22 mouse cellular contexts compared by ENCODE assay signal in genomic region chr10:90897894-90898293, GRCm38 (mm10).
DNase-seq lines count a peak whose midpoint lies in the region; ATAC-seq lines count a peak whose summit lies in the region.
"Had no signal": no experiment of that assay in that cellular context is flagged by ENCODE, and none has a peak within 500 bp of the region (broad histone marks: within the 10 kb centered on the region; RNA-seq: fewer than 3 reads in every experiment).

No protein-coding gene starts in this region.

- no peaks in the 10 kb centered on the region for H3K27me3 ChIP-seq in heart, embryonic 10.5 days (ENCODE audit: insufficient read depth, poor library complexity, severe bottlenecking)
- H3K27me3 ChIP-seq in kidney, embryonic 15.5 days: no peaks in the 10 kb centered on the region
- H3K27me3 ChIP-seq: CH12.LX; forebrain, embryonic 13.5 days; heart, embryonic 15.5 days; hindbrain, embryonic 13.5 days had no signal

- no peaks in the 10 kb centered on the region for H3K36me3 ChIP-seq in heart, embryonic 10.5 days
- no peaks in the 10 kb centered on the region for H3K36me3 ChIP-seq in kidney, embryonic 15.5 days
- H3K36me3 ChIP-seq: embryonic facial prominence, embryonic 10.5 days; heart, embryonic 15.5 days had no signal

- 51% methylated on average over 3 of the region's 3 CpGs for whole genome bisulfite sequencing in heart, embryonic 10.5 days
- 48% methylated on average over 3 of the region's 3 CpGs for WGBS in kidney, embryonic 15.5 days

- ATAC-seq in kidney, embryonic 15.5 days (replicated peaks; ENCODE audit: low FRiP score): 0 out of 2 replicates have a peak, but pooled peaks have one; percentile 46
- ATAC-seq: activated CD4-positive, CD25-positive, alpha-beta regulatory T cell, adult 4 months; forebrain, embryonic 13.5 days; forebrain, postnatal 0 days; hindbrain, postnatal 0 days; Patski had no signal

- no peaks in the 10 kb centered on the region for H3K9me3 ChIP-seq in heart, embryonic 10.5 days
- no peaks in the 10 kb centered on the region for H3K9me3 ChIP-seq in kidney, embryonic 15.5 days (replicated peaks)
- H3K9me3 ChIP-seq: embryonic facial prominence, embryonic 10.5 days; forebrain, embryonic 13.5 days; heart, embryonic 15.5 days; hindbrain, embryonic 13.5 days had no signal

- peak; percentile 86 for DNase-seq in heart, adult 11 months
- DNase-seq in heart, embryonic 10.5 days (ENCODE audit: low spot score): no peak
- DNase-seq in kidney, postnatal 4 days: no peak
- peak; percentile 36 for DNase-seq in layer of hippocampus, adult 9-11 months
- DNase-seq in layer of hippocampus, postnatal 14 days (ENCODE audit: low spot score in 2 of 2): no peak
- DNase-seq in heart, postnatal 25 days (ENCODE audit: low spot score): peak; percentile 3
- DNase-seq in lung, postnatal 4 days: no peak
- DNase-seq: adrenal gland, postnatal 14 days; cerebellum, adult 18-20 months; cerebellum, postnatal 10 days; forebrain, postnatal 0 days; gastrocnemius, postnatal 36 days had no signal

- intact Hi-C loops in heart, postnatal 25 days (cut with DNase I): no loop called here

- no peak overlapping the region for H3K4me3 ChIP-seq in heart, embryonic 10.5 days
- no peak overlapping the region for H3K4me3 ChIP-seq in kidney, embryonic 15.5 days (replicated peaks)
- H3K4me3 ChIP-seq: embryonic facial prominence, embryonic 10.5 days; forebrain, embryonic 13.5 days; heart, adult 2 months; heart, embryonic 15.5 days; hindbrain, embryonic 13.5 days had no signal

- H3K4me2 ChIP-seq in kidney, embryonic 15.5 days: no peak overlapping the region
- H3K4me2 ChIP-seq: forebrain, embryonic 13.5 days; heart, embryonic 15.5 days; hindbrain, embryonic 13.5 days had no signal

- H3K9ac ChIP-seq in kidney, embryonic 15.5 days: no peak overlapping the region
- H3K9ac ChIP-seq: forebrain, embryonic 13.5 days; forebrain, postnatal 0 days; heart, embryonic 15.5 days; hindbrain, embryonic 13.5 days had no signal

- H3K27ac ChIP-seq in heart, embryonic 10.5 days: no peak overlapping the region
- no peak overlapping the region for H3K27ac ChIP-seq in kidney, embryonic 15.5 days
- H3K27ac ChIP-seq: embryonic facial prominence, embryonic 10.5 days; forebrain, embryonic 13.5 days; heart, adult 2 months; heart, embryonic 15.5 days; hindbrain, embryonic 13.5 days; hindbrain, postnatal 0 days had no signal

- no peaks in the 10 kb centered on the region for H3K4me1 ChIP-seq in heart, embryonic 10.5 days
- no peaks in the 10 kb centered on the region for H3K4me1 ChIP-seq in kidney, embryonic 15.5 days
- H3K4me1 ChIP-seq: forebrain, embryonic 13.5 days; heart, embryonic 15.5 days had no signal

Comparison
In these comparisons a context has a peak if more than half of its experiments do, and no peak if none do; other contexts are left out.
1. DNase-seq: peak in heart, adult 11 months (single experiment), layer of hippocampus, adult 9-11 months (single experiment) and heart, postnatal 25 days (single experiment); none in heart, embryonic 10.5 days (single experiment), kidney, postnatal 4 days (0 of 2), layer of hippocampus, postnatal 14 days (0 of 2) and lung, postnatal 4 days (0 of 2).